Mouse (Mus musculus) kidney, postnatal 14 days (tissue): ENCODE results near the gene Flnc.
A peak's percentile ranks its signal among the peaks of the same experiment; 100 is the strongest.

Experiments used
- DNase-seq: peaks from one replicate; pipeline ENCODE4 v3.0.0; 2022; ENCODE audit warnings: mixed read lengths

Flnc gene

GRCm38 (mm10) chr6:29494101-29494500 is 61.0 kb downstream of the Flnc start:
- DNase-seq, result peak; percentile 65

- no peak for DNase-seq
These were observed 63.2 kb downstream of the Flnc start for GRCm38 (mm10) chr6:29496270-29496669.

GRCm38 (mm10) chr6:29497791-29498190 is 64.7 kb downstream of the Flnc start:
- no peak for DNase-seq

- no peak for DNase-seq
These were observed 67.1 kb downstream of the Flnc start for GRCm38 (mm10) chr6:29500177-29500576.

GRCm38 (mm10) chr6:29500810-29501209 is 67.8 kb downstream of the Flnc start:
- no peak for DNase-seq

- DNase-seq, result peak; percentile 29
These were observed 68.5 kb downstream of the Flnc start for GRCm38 (mm10) chr6:29501599-29501998.

- DNase-seq, result no peak
These were observed 72.4 kb downstream of the Flnc start for GRCm38 (mm10) chr6:29505493-29505892.

GRCm38 (mm10) chr6:29506834-29507233 is 73.8 kb downstream of the Flnc start:
- no peak for DNase-seq

GRCm38 (mm10) chr6:29507447-29508309 is 74.6 kb downstream of the Flnc start, which contains the start of gene Kcp:
Gene Kcp, minus strand, starts transcription at chr6:29507952.
- peak; percentile 67 for DNase-seq

- no peak for DNase-seq
These were observed 76.0 kb downstream of the Flnc start for GRCm38 (mm10) chr6:29509086-29509485.
